Mouse (Mus musculus) forebrain, embryonic 15.5 days (tissue): ENCODE data around the gene Csf3r. TPM values are rescaled to one million over a fixed set of nuclear protein-coding genes. Genes with fewer than 3 reads are reported as not detected.
"Not testable (repeated sequence)": the region's sequence is repeated elsewhere in the genome, so short reads cannot be mapped to it uniquely, and the experiment has no call there.

Experiments
- ATAC-seq: fragments of 200-750 bp; cut with Nextera tagmentation; replicated peaks from 2 replicates; pipeline ENCODE4 v1.8.0; 2017; ENCODE audit warnings: mild to moderate bottlenecking, moderate TSS enrichment, moderate library complexity
- H3K27ac ChIP-seq: fragments of 300-500 bp; sonication (generic); replicated peaks from 2 replicates; pipeline ENCODE4 v1.5.1; 2015; ENCODE audit warnings: mild to moderate bottlenecking, inconsistent platforms
- H3K27me3 ChIP-seq: fragments of 300-500 bp; sonication (generic); 2 replicates; pipeline ENCODE4 v1.6.1; 2015; ENCODE audit warnings: inconsistent platforms
- H3K36me3 ChIP-seq: fragments of 300-500 bp; sonication (generic); 2 replicates; pipeline ENCODE4 v1.6.1; 2015; ENCODE audit warnings: mild to moderate bottlenecking, inconsistent platforms
- H3K4me1 ChIP-seq: fragments of 300-500 bp; sonication (generic); 2 replicates; pipeline ENCODE4 v1.6.1; 2015; ENCODE audit warnings: inconsistent platforms
- H3K4me2 ChIP-seq: fragments of 300-500 bp; sonication (generic); replicated peaks from 2 replicates; pipeline ENCODE4 v1.6.1; 2015; ENCODE audit warnings: mild to moderate bottlenecking, inconsistent platforms
- H3K4me3 ChIP-seq: fragments of 300-500 bp; sonication (generic); 2 replicates; pipeline ENCODE4 v1.5.1; 2015; ENCODE audit warnings: mild to moderate bottlenecking, inconsistent platforms
- H3K9ac ChIP-seq: fragments of 300-500 bp; sonication (generic); replicated peaks from 2 replicates; pipeline ENCODE4 v1.6.1; 2015; ENCODE audit warnings: mild to moderate bottlenecking, inconsistent platforms
- H3K9me3 ChIP-seq: fragments of 300-500 bp; sonication (generic); 2 replicates; pipeline ENCODE4 v1.6.1; 2016; ENCODE audit warnings: inconsistent platforms
- WGBS: fragments of 180-500 bp; shearing (Covaris S2); methylation state at CpG from one replicate; pipeline ENCODE4 v1.1.7; 2015; ENCODE audit warnings: mixed read lengths; 5-methylcytosine and 5-hydroxymethylcytosine counted together
- polyA plus RNA-seq: library from polyadenylated mRNA; unstranded; fragments of >200 nt; fragmentation: Nextera tagmentation; extraction: Ambion mirVana; gene quantifications from 2 replicates; pipeline ENCODE4 v1.2.1, GENCODE M21; 2015

The Csf3r gene
- polyA plus RNA-seq, result 0.47 and 0.48 TPM in 2 replicates

GRCm38 (mm10) chr4:126024303-126024900 lies at the start of gene Csf3r:
Gene Csf3r (plus strand): TSS chr4:126024550.
- H3K27me3 ChIP-seq, result no peaks in the 10 kb centered on the region
- WGBS, result 65% methylated on average over 16 of the region's 16 CpGs
- H3K36me3 ChIP-seq, result no peaks in the 10 kb centered on the region
- H3K4me1 ChIP-seq, result no peaks in the 10 kb centered on the region
- H3K4me3 ChIP-seq, result no peak within 1 kb of the TSS
- H3K4me2 ChIP-seq, result no peak within 1 kb of the TSS
- no peak within 1 kb of the TSS for H3K27ac ChIP-seq
- no peaks in the 10 kb centered on the region for H3K9me3 ChIP-seq
- ATAC-seq, result no peak
- no peak within 1 kb of the TSS for H3K9ac ChIP-seq

- H3K27me3 ChIP-seq, result no peaks in the 10 kb centered on the region
- no peak overlapping the region for H3K27ac ChIP-seq
- H3K4me3 ChIP-seq, result no peak overlapping the region
- no peak overlapping the region for H3K9ac ChIP-seq
- 0 out of 2 replicates have a peak, but pooled peaks cover 3% of the 10 kb centered on the region for H3K4me1 ChIP-seq
- ATAC-seq, result no peak
- H3K36me3 ChIP-seq, result no peaks in the 10 kb centered on the region
- no peaks in the 10 kb centered on the region for H3K9me3 ChIP-seq
- 54% methylated on average over 9 of the region's 9 CpGs for WGBS
- H3K4me2 ChIP-seq, result no peak overlapping the region
Observed at GRCm38 (mm10) chr4:125977768-125978167, 46.6 kb upstream of the Csf3r start.

DNA sequence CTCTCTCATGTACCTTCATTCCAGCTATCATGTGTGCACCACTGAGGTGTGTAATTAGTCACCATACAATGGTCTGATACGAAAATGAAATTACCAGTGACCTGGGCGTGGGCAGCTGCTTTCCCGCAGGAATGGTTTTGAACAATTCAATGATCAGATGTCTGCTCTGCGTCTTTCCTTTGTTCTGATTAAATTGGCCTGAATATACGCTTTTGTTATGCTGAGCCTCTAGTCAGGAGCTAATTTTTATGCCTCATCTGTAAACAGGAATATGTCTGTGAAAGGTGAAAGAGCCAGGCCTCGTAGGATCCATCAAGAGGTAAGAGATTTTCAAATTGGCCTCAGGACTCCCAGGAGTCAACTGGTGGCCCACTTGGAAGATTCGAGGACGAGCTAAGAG lies 41.1 kb upstream of the Csf3r start:
- Histone ChIP-seq H3K27ac (no peak overlapping the region), H3K9ac (no peak overlapping the region), H3K9me3 (no peaks in the 10 kb centered on the region), H3K4me1 (no peaks in the 10 kb centered on the region), H3K27me3 (no peaks in the 10 kb centered on the region), H3K4me2 (no peak overlapping the region), H3K4me3 (no peak overlapping the region), H3K36me3 (no peaks in the 10 kb centered on the region)
- WGBS, result 43% methylated on average over 8 of the region's 8 CpGs
- no peak for ATAC-seq

DNA sequence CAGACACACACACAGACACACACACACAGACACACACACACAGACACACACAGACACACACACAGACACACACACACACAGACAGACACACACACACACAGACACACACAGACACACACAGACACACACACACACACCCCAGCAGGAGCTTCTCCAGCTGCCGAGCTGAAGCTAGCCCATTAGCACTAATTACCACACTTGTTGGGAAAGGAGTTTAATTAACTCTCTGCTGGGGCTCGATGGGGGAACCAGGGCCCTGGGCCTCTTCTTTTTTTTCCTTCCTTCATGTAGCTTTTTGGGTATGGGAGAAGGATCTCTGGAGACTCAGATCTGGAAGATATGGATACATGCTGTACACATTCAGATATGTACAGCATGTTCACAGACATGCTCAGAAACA lies 38.6 kb upstream of the Csf3r start:
- H3K4me1 ChIP-seq, H3K9me3 ChIP-seq, H3K4me3 ChIP-seq, ATAC-seq, H3K36me3 ChIP-seq, H3K4me2 ChIP-seq, H3K27me3 ChIP-seq, H3K27ac ChIP-seq, H3K9ac ChIP-seq: not testable (repeated sequence)
- 3% methylated on average over 2 of the region's 2 CpGs for WGBS

GRCm38 (mm10) chr4:125987071-125987470 lies 37.3 kb upstream of the Csf3r start:
- H3K36me3 ChIP-seq, result no peaks in the 10 kb centered on the region
- no peak for ATAC-seq
- H3K4me3 ChIP-seq, result no peak overlapping the region
- H3K27ac ChIP-seq, result no peak overlapping the region
- H3K27me3 ChIP-seq, result no peaks in the 10 kb centered on the region
- H3K9me3 ChIP-seq, result no peaks in the 10 kb centered on the region
- H3K4me1 ChIP-seq, result no peaks in the 10 kb centered on the region
- 71% methylated on average over 3 of the region's 3 CpGs for WGBS
- H3K4me2 ChIP-seq, result no peak overlapping the region
- no peak overlapping the region for H3K9ac ChIP-seq

- Histone ChIP-seq H3K9me3 (no peaks in the 10 kb centered on the region), H3K4me1 (no peaks in the 10 kb centered on the region), H3K4me2 (no peak overlapping the region), H3K36me3 (no peaks in the 10 kb centered on the region), H3K4me3 (no peak overlapping the region), H3K27me3 (no peaks in the 10 kb centered on the region), H3K27ac (no peak overlapping the region), H3K9ac (no peak overlapping the region)
- no peak for ATAC-seq
- WGBS, result 19% methylated on average over 11 of the region's 11 CpGs
Observed at GRCm38 (mm10) chr4:125989061-125989460, 35.3 kb upstream of the Csf3r start.

GRCm38 (mm10) chr4:125990143-125990542 lies 34.2 kb upstream of the Csf3r start:
- H3K4me1 ChIP-seq, result no peaks in the 10 kb centered on the region
- H3K27ac ChIP-seq, result no peak overlapping the region
- H3K27me3 ChIP-seq, result no peaks in the 10 kb centered on the region
- no peak overlapping the region for H3K4me2 ChIP-seq
- 6% methylated on average over 5 of the region's 7 CpGs for WGBS
- no peak overlapping the region for H3K9ac ChIP-seq
- no peaks in the 10 kb centered on the region for H3K9me3 ChIP-seq
- H3K4me3 ChIP-seq, result no peak overlapping the region
- H3K36me3 ChIP-seq, result no peaks in the 10 kb centered on the region
- peak; percentile 75 for ATAC-seq

DNA sequence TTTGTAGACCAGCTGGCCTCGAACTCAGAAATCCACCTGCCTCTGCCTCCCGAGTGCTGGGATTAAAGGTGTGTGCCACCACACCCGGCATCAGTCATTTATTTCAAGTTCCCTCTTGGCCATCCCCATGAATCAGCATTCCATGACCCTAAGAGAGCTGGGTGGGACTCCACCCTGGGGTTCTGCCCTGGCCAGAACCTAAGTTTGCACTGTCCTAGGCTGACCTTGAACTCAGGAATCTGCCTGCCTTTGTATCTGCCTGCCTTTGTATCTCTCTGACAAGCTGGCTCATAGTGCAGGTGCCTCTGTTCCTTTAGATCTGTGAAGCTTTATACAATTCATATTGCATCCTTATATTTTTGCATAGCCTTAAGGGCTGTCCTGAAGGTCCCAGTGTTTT lies 32.1 kb upstream of the Csf3r start:
- Histone ChIP-seq H3K36me3 (no peaks in the 10 kb centered on the region), H3K9me3 (0 out of 2 replicates have a peak, but pooled peaks cover 1% of the 10 kb centered on the region), H3K9ac (no peak overlapping the region), H3K4me3 (no peak overlapping the region), H3K27me3 (no peaks in the 10 kb centered on the region), H3K4me1 (no peaks in the 10 kb centered on the region), H3K27ac (no peak overlapping the region), H3K4me2 (no peak overlapping the region)
- WGBS, result 88% methylated on average over 3 of the region's 3 CpGs
- no peak for ATAC-seq

GRCm38 (mm10) chr4:125992906-125993305 lies 31.4 kb upstream of the Csf3r start:
- Histone ChIP-seq H3K9ac (no peak overlapping the region), H3K36me3 (no peaks in the 10 kb centered on the region), H3K4me2 (no peak overlapping the region), H3K27ac (no peak overlapping the region), H3K4me3 (no peak overlapping the region), H3K27me3 (no peaks in the 10 kb centered on the region), H3K9me3 (peaks cover 8% of the 10 kb centered on the region; the same call in 1 of the 2 replicates), H3K4me1 (no peaks in the 10 kb centered on the region)
- 58% methylated on average over 2 of the region's 2 CpGs for WGBS
- no peak for ATAC-seq

- no peak overlapping the region for H3K9ac ChIP-seq
- H3K27me3 ChIP-seq, result no peaks in the 10 kb centered on the region
- no peaks in the 10 kb centered on the region for H3K4me1 ChIP-seq
- H3K36me3 ChIP-seq, result no peaks in the 10 kb centered on the region
- no peak overlapping the region for H3K27ac ChIP-seq
- 8% methylated on average over 4 of the region's 4 CpGs for WGBS
- no peak for ATAC-seq
- H3K4me2 ChIP-seq, result no peak overlapping the region
- no peak overlapping the region for H3K4me3 ChIP-seq
- peaks cover 13% of the 10 kb centered on the region; the same call in 1 of the 2 replicates for H3K9me3 ChIP-seq
Observed at GRCm38 (mm10) chr4:125996576-125996975, 27.8 kb upstream of the Csf3r start.

GRCm38 (mm10) chr4:125997826-125998225 lies 26.5 kb upstream of the Csf3r start:
- no peaks in the 10 kb centered on the region for H3K36me3 ChIP-seq
- peaks cover 13% of the 10 kb centered on the region; the same call in 1 of the 2 replicates for H3K9me3 ChIP-seq
- 93% methylated on average over 2 of the region's 2 CpGs for WGBS
- H3K4me1 ChIP-seq, result no peaks in the 10 kb centered on the region
- H3K4me2 ChIP-seq, result no peak overlapping the region
- H3K27me3 ChIP-seq, result no peaks in the 10 kb centered on the region
- no peak for ATAC-seq
- no peak overlapping the region for H3K9ac ChIP-seq
- no peak overlapping the region for H3K4me3 ChIP-seq
- no peak overlapping the region for H3K27ac ChIP-seq

GRCm38 (mm10) chr4:126001311-126002199 lies 22.8 kb upstream of the Csf3r start:
- WGBS, result 87% methylated on average over 12 of the region's 12 CpGs
- H3K9ac ChIP-seq, result no peak overlapping the region
- no peak overlapping the region for H3K27ac ChIP-seq

More at GRCm38 (mm10) chr4:126001311-126002199, 22.8 kb upstream of the Csf3r start:
- Histone ChIP-seq H3K4me3 (no peak overlapping the region), H3K4me2 (no peak overlapping the region), H3K27me3 (no peaks in the 10 kb centered on the region), H3K36me3 (no peaks in the 10 kb centered on the region), H3K4me1 (no peaks in the 10 kb centered on the region), H3K9me3 (peaks cover 13% of the 10 kb centered on the region; the same call in 1 of the 2 replicates)
- no peak for ATAC-seq
